Mouse (Mus musculus) ovary, postnatal 36 days (tissue): ENCODE results near the gene Sipa1.

Source experiments
- DNase-seq: peaks from one replicate; pipeline ENCODE4 v3.0.0; 2022; ENCODE audit warnings: low spot score, mixed read lengths

The Sipa1 gene

DNA sequence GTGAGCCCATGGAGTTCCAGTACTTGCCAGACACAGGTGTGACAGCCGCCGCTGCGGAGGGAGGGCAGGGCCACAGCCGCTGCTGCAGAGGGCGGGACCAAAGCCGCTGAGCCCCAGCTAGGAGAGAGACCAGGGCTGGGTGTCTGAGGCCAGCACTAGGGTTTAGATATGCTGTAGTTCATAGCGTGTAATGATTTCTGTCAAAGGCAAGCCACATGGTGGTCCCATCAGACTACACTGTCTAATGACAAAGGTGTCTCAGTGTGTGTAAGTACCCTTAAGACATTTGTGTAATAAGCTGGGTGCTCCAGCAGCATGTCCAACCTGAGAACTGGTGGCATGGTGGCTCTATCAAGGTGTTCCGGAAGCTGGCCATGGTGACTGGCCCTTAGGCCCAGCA lies 21.9 kb downstream of the Sipa1 start:
- DNase-seq: no peak

DNA sequence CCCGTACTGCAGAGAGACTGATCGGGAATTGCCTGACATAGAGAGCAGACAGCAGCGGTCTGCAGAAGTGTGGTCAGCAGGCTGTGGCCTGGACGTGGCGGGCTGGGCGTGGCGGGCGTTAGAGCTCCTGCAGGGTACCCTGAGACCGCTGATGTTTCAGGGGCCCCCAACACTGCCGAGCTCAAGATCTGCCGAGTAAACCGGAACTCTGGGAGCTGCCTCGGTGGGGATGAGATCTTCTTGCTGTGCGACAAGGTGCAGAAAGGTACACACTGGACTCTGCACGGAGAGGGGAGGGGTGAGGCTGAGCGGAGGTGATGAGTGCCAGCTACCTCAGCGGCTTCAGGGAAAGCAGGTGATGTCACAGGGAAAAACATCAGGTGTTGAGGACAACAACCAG lies 22.5 kb downstream of the Sipa1 start:
- DNase-seq: no peak

GRCm38 (mm10) chr19:5640339-5640738 lies 23.2 kb downstream of the Sipa1 start:
- DNase-seq: no peak

DNA sequence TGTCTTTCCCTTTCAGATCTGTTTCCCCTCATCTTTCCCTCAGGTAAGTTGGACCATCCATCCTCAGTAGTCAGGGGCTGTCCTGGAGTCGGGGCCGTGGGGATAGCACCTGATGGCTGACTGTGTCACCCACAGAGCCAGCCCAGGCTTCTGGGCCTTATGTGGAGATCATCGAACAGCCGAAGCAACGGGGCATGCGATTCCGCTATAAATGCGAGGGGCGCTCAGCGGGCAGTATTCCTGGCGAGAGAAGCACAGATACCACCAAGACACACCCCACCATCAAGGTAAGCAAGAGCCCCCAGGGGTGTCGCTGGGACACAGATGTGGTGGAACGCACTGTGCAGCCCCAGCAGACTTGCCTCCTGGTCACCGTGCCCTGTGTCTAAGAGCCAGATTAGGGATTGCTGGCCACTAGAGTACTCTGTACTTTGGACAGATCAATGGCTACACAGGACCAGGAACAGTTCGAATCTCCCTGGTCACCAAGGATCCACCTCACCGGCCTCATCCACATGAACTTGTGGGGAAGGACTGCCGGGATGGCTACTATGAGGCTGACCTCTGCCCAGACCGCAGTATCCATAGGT lies 25.0 kb downstream of the Sipa1 start:
- no peak for DNase-seq

- peak; percentile 92 for DNase-seq
Measured at GRCm38 (mm10) chr19:5637069-5638047, 26.1 kb downstream of the Sipa1 start, which contains the start of gene Rela. TSS of gene Rela (plus strand) at chr19:5637483.

- no peak for DNase-seq
Measured at GRCm38 (mm10) chr19:5636571-5637041, 26.9 kb downstream of the Sipa1 start.

GRCm38 (mm10) chr19:5636036-5636570 lies 27.4 kb downstream of the Sipa1 start:
- no peak for DNase-seq

DNA sequence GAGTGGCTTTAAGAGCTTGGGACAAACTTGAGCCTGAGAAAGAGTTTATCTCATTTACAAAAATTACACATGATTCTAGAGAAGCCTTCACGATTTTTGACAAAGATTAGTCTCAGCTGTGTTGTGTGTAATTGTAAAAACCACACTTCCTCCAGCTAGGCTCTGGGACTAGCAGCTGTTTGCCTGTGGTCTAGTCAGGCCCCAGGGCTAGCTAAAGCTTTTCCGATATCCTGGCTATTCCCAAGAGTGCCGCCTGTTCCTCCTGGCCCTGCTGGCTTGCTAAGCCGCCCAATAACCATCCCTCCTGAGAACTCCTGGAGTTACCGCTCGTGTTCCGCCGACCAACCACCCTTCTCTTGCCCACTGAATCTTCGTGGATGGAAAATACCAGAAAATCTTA lies 31.4 kb downstream of the Sipa1 start:
- no peak for DNase-seq

GRCm38 (mm10) chr19:5629907-5630306 lies 33.6 kb downstream of the Sipa1 start:
- DNase-seq: no peak

- no peak for DNase-seq
Measured at GRCm38 (mm10) chr19:5625311-5625710, 38.2 kb downstream of the Sipa1 start.

DNA sequence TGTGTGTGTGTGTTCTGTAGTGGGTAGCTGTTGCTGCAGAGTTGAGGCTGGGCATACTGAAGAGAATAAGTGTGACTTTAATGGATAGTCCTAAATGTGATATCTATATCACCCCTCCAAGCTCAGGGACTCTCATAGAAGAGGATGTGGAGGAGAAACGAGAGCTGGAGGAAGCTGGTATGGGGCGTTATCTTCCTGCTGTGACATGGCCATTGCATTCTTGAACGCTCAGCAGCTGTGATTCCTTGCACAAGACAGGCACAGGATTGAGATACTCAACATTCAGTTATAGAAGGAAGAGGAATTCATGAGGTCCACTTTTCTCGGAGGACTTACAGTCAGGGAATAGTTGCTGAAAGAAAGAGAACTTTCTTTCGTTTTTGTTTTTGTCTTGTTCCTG lies 41.6 kb downstream of the Sipa1 start:
- no peak for DNase-seq

GRCm38 (mm10) chr19:5620007-5620406 lies 43.5 kb downstream of the Sipa1 start:
- no peak for DNase-seq

DNA sequence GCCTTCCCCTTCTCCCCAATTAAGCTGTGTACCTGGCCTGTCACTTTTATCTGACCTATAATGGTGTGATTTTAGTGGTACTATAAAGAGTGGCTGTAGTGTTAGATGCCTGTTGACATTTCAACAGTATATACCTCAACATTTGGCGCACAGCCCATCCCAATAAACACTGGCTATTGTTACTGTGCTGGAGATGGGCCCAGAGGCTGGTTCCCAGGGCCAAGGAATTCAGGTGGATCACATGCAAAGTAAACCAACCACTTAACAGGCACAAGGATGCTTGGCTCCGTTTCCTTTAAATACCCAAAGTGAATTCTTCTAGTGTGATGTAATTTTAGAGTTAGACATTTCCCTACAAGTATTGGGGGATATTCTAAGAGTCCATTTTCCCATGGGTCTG lies 48.6 kb downstream of the Sipa1 start:
- no peak for DNase-seq

DNA sequence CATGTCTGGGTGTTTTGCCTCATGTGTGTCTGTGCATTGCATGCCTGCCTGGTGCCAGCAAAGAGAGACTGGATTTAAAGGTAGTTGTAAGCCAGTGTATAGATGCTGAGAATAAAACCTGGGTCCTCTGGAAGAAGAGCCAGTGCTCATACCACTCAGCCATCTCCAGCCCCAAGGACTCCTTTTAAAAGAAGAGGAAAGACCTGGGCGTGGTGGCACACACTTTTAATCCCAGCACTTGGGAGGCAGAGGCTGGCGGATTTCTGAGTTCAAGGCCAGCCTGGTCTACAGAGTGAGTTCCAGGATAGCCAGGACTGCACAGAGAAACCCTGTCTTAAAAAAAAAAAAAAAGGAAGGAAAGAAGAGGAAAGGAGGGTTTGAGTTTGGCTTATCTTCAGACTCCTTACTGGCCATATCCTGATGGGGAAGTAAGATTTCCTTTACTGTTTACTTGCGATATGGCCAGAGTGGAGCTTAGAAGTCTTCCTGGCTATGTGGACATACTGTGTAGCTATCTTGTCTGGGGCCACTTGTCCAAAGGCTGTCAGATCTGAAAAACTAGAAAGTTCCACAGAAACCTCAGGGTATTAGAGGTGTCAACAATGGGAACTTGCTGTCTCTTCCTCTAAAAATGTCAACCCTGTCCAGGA lies 50.6 kb downstream of the Sipa1 start:
- DNase-seq: no peak

- no peak for DNase-seq
Measured at GRCm38 (mm10) chr19:5611973-5612372, 51.5 kb downstream of the Sipa1 start.

GRCm38 (mm10) chr19:5609547-5610404 lies 53.7 kb downstream of the Sipa1 start, which contains the start of gene Kat5:
TSS of gene Kat5 (minus strand) at chr19:5610237.
- DNase-seq: peak; percentile 90

DNA sequence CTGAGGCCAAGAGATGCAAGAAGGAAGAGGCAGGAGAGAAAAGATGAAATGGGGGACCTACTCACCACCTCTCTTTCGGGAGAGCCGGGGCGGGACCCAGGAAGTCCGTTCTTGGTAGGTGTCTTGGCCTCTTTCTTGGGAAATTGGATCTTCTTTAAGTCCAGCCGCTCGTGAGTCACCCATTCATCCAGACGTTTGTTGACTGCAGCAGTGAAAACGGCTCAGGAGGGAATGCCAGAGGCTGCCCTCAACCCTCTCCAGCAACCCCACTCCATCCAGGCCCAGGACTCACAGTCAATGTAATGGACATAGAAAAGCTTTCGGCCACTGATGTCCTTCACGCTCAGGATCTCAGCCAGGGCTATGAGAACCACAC lies 54.3 kb downstream of the Sipa1 start:
- no peak for DNase-seq

GRCm38 (mm10) chr19:5608707-5609106 lies 54.8 kb downstream of the Sipa1 start:
- DNase-seq: no peak

- DNase-seq: no peak
Measured at GRCm38 (mm10) chr19:5607705-5608410, 55.6 kb downstream of the Sipa1 start.

DNA sequence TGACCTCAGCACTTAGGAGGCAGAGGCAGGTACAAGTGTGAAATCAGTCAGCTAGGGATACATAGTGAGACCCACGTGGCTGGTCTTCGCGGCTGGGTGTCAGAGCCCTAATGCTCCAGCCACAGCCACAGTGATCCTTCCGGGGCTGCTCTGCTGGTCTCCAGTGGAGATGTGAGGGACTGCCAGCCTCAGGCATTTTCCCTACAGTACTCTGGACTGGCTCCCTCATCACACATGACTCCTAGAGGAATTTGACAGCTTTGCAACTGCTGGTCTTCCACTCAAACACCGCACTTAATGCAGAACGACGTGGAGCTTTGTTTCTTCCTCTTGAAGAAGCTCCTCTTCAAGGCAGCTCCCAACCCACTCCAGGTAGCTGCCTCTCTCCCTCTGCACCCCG lies 57.3 kb downstream of the Sipa1 start:
- no peak for DNase-seq

- DNase-seq: no peak
Measured at GRCm38 (mm10) chr19:5605126-5605525, 58.4 kb downstream of the Sipa1 start.
